9 mouse cellular contexts compared by ENCODE assay signal in the genomic region with DNA sequence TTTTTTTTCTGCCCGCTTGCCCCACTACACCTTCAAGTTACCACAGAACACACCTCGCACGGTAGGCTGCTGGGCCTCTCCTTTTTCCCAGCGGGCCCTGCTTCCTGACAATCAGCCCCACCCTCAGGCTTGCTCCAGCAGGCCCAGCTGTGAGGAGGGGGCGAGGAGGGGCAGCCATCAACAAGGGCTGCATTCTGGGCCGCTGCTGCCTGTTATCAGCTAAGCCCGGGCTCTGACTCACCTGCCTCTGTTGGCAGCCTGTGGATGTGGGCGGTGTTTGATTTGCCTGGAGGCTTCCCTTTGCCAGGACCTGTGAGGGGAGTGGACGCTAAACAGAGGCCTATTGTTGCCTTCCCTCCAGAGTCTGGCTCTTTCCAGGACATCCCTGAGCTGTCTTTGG.
DNase-seq lines count a peak whose midpoint lies in the region; ATAC-seq lines count a peak whose summit lies in the region.
"Had no signal": no experiment of that assay in that cellular context is flagged by ENCODE, and none has a peak within 500 bp of the region (broad histone marks: within the 10 kb centered on the region; RNA-seq: fewer than 3 reads in every experiment).

No protein-coding gene starts in this region.

- H3K4me3 ChIP-seq in midbrain, embryonic 14.5 days (replicated peaks; ENCODE audit: low read depth, low read length) = no peak overlapping the region
- no peak overlapping the region for H3K4me3 ChIP-seq in midbrain, embryonic 16.5 days (ENCODE audit: low read depth, low read length)
- H3K4me3 ChIP-seq in embryonic facial prominence, embryonic 12.5 days = no peak overlapping the region
- H3K4me3 ChIP-seq in intestine, embryonic 14.5 days (ENCODE audit: low read depth, low read length) = no peak overlapping the region
- H3K4me3 ChIP-seq: myocyte had no signal

- no peak overlapping the region for H3K27ac ChIP-seq in midbrain, embryonic 14.5 days (replicated peaks; ENCODE audit: low read depth, low read length)
- H3K27ac ChIP-seq in midbrain, embryonic 16.5 days (ENCODE audit: low read length) = no peak overlapping the region
- H3K27ac ChIP-seq in embryonic facial prominence, embryonic 12.5 days = peak overlapping the region; percentile 73; the same call in 1 of the 2 replicates
- H3K27ac ChIP-seq in intestine, embryonic 14.5 days (ENCODE audit: low read depth) = peak overlapping the region; percentile 82

- H3K9ac ChIP-seq in midbrain, embryonic 14.5 days (replicated peaks; ENCODE audit: low read length) = no peak overlapping the region
- no peak overlapping the region for H3K9ac ChIP-seq in midbrain, embryonic 16.5 days (ENCODE audit: low read depth, low read length)
- H3K9ac ChIP-seq in embryonic facial prominence, embryonic 12.5 days = no peak overlapping the region
- no peak overlapping the region for H3K9ac ChIP-seq in intestine, embryonic 14.5 days (ENCODE audit: low read length)

- 0 out of 2 replicates have a peak, but pooled peaks cover 4% of the 10 kb centered on the region for H3K4me1 ChIP-seq in midbrain, embryonic 14.5 days (ENCODE audit: control insufficient read depth, insufficient read depth, low read length)
- H3K4me1 ChIP-seq in midbrain, embryonic 16.5 days (ENCODE audit: control insufficient read depth, insufficient read depth, low read length) = no peaks in the 10 kb centered on the region
- peaks cover 28% of the 10 kb centered on the region for H3K4me1 ChIP-seq in embryonic facial prominence, embryonic 12.5 days
- peaks cover 17% of the 10 kb centered on the region; the same call in 1 of the 2 replicates for H3K4me1 ChIP-seq in intestine, embryonic 14.5 days (replicated peaks; ENCODE audit: control insufficient read depth, insufficient read depth, low read length)

- H3K36me3 ChIP-seq in midbrain, embryonic 14.5 days (ENCODE audit: control insufficient read depth, insufficient read depth, low read length) = no peaks in the 10 kb centered on the region
- no peaks in the 10 kb centered on the region for H3K36me3 ChIP-seq in midbrain, embryonic 16.5 days (ENCODE audit: control insufficient read depth, insufficient read depth, low read length)
- H3K36me3 ChIP-seq in embryonic facial prominence, embryonic 12.5 days = no peaks in the 10 kb centered on the region
- no peaks in the 10 kb centered on the region for H3K36me3 ChIP-seq in intestine, embryonic 14.5 days (ENCODE audit: control insufficient read depth, insufficient read depth, low read length)

- ATAC-seq in midbrain, embryonic 14.5 days (ENCODE audit: low FRiP score, low TSS enrichment) = no peak
- ATAC-seq in midbrain, embryonic 16.5 days = no peak
- ATAC-seq in embryonic facial prominence, embryonic 12.5 days (ENCODE audit: insufficient number of reproducible peaks, insufficient read depth, low FRiP score, low TSS enrichment) = peak; percentile 41; the same call in 1 of the 2 replicates
- peak; percentile 81 for ATAC-seq in intestine, embryonic 14.5 days (replicated peaks; ENCODE audit: low FRiP score, low TSS enrichment, low read depth)

- peak; percentile 43 for DNase-seq in cerebellum, postnatal 10 days
- no peak for DNase-seq in cerebellum, adult 9-11 months
- DNase-seq in midbrain, embryonic 14.5 days = peak; percentile 42
- DNase-seq in intestine, embryonic 14.5 days (ENCODE audit: low spot score) = peak; percentile 82
- DNase-seq in lung, postnatal 36 days = peak; percentile 80
- DNase-seq in urinary bladder, postnatal 36 days (ENCODE audit: low spot score in 2 of 2) = peak; percentile 89 to 91

- no peaks in the 10 kb centered on the region for H3K27me3 ChIP-seq in midbrain, embryonic 14.5 days (ENCODE audit: control insufficient read depth, insufficient read depth, low read length)
- no peaks in the 10 kb centered on the region for H3K27me3 ChIP-seq in midbrain, embryonic 16.5 days (ENCODE audit: control insufficient read depth, insufficient read depth, low read depth, low read length)
- H3K27me3 ChIP-seq in embryonic facial prominence, embryonic 12.5 days = no peaks in the 10 kb centered on the region
- H3K27me3 ChIP-seq in intestine, embryonic 14.5 days (replicated peaks; ENCODE audit: control insufficient read depth, insufficient read depth, low read length) = no peaks in the 10 kb centered on the region

- no peaks in the 10 kb centered on the region for H3K9me3 ChIP-seq in midbrain, embryonic 14.5 days (ENCODE audit: control insufficient read depth, low read length)
- no peaks in the 10 kb centered on the region for H3K9me3 ChIP-seq in midbrain, embryonic 16.5 days (replicated peaks; ENCODE audit: control insufficient read depth, low read length, poor library complexity, severe bottlenecking)
- no peaks in the 10 kb centered on the region for H3K9me3 ChIP-seq in embryonic facial prominence, embryonic 12.5 days
- H3K9me3 ChIP-seq in intestine, embryonic 14.5 days (ENCODE audit: control insufficient read depth, low read length) = no peaks in the 10 kb centered on the region; the same call in 1 of the 2 replicates

- H3K4me2 ChIP-seq in midbrain, embryonic 14.5 days (ENCODE audit: low read length) = no peak overlapping the region
- no peak overlapping the region for H3K4me2 ChIP-seq in midbrain, embryonic 16.5 days (ENCODE audit: low read length)
- no peak overlapping the region for H3K4me2 ChIP-seq in embryonic facial prominence, embryonic 12.5 days (replicated peaks)
- 0 out of 2 replicates have a peak overlapping the region, but pooled peaks have one; percentile 14 for H3K4me2 ChIP-seq in intestine, embryonic 14.5 days (ENCODE audit: low read length)

- WGBS in midbrain, embryonic 14.5 days = 22% methylated on average over 8 of the region's 9 CpGs
- 27% methylated on average over 8 of the region's 9 CpGs for WGBS in midbrain, embryonic 16.5 days
- 11% methylated on average over 8 of the region's 9 CpGs for WGBS in embryonic facial prominence, embryonic 12.5 days
- WGBS in intestine, embryonic 14.5 days = 41% methylated on average over 9 of the region's 9 CpGs

Comparison
In these comparisons a context has a peak if more than half of its experiments do, and no peak if none do; other contexts are left out.
1. ATAC-seq: peak in embryonic facial prominence, embryonic 12.5 days (single experiment) and intestine, embryonic 14.5 days (single experiment); none in midbrain, embryonic 14.5 days (single experiment) and midbrain, embryonic 16.5 days (single experiment).
2. H3K27ac ChIP-seq: peak in embryonic facial prominence, embryonic 12.5 days (single experiment) and intestine, embryonic 14.5 days (single experiment); none in midbrain, embryonic 14.5 days (single experiment) and midbrain, embryonic 16.5 days (single experiment).